Mouse (Mus musculus): ENCODE data around the gene Cd37. TPM values are rescaled to one million over a fixed set of nuclear protein-coding genes. Genes with fewer than 3 reads are reported as not detected.

Cd37 gene
- polyA plus RNA-seq, 1 experiment from 2014 or later = 1.7 TPM

DNA sequence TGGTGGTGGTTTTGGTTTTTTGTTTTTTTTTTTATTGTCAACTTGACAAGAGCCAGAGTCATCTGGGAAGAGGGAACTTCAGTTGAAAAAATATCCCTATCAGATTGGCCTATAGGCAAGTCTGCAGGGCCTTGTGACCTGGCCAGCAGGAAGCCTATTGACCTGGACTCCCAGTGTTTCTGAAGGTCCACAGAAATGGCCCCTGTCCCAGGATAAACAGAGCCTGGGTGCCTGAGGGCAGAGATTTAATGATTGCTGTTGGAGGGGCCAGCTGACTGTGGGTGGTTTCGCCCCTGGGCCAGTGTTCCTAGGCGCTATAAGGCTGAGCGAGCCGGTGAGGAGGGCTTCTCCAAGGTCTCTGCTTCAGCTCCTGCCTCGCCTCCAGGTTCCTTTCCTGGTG lies 25.2 kb downstream of the Cd37 start:
- Histone ChIP-seq H3K4me2 (no peak overlapping the region), H3K4me3 (no peak overlapping the region), H3K4me1 (peaks cover 19% of the 10 kb centered on the region), H3K9me3 (no peaks in the 10 kb centered on the region), H3K9ac (no peak overlapping the region), H3K27ac (no peak overlapping the region), H3K27me3 (replicated peaks) (peaks cover 23% of the 10 kb centered on the region), H3K36me3 (replicated peaks) (no peaks in the 10 kb centered on the region)
- 71% methylated on average over 5 of the region's 5 CpGs for WGBS
- no peak for ATAC-seq (replicated peaks)

DNA sequence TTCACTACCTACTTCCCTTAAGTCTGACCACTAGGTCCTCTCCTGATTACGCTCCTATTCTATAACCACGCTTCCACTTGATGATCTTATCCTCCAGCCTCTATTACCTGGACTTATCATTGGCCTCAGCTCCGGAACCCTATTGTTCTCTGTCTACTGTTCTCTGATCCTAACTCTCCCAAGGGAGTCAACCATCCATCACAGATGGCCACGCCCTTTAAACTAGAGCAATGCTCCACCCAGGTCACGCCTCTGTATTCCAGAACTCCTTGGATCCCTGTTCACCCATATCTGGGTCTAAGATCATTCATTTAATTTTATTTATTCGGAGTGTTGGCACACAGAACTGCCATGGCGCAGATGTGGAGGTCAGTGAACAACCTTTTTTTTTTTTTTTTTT lies 26.6 kb downstream of the Cd37 start:
- 75% methylated on average over 7 of the region's 7 CpGs for WGBS
- H3K27me3 ChIP-seq (replicated peaks) = peaks cover 23% of the 10 kb centered on the region
- no peak overlapping the region for H3K4me3 ChIP-seq
- no peak overlapping the region for H3K27ac ChIP-seq
- ATAC-seq (replicated peaks) = no peak
- peaks cover 18% of the 10 kb centered on the region for H3K4me1 ChIP-seq
- H3K36me3 ChIP-seq (replicated peaks) = no peaks in the 10 kb centered on the region
- H3K9me3 ChIP-seq = no peaks in the 10 kb centered on the region
- no peak overlapping the region for H3K4me2 ChIP-seq
- no peak overlapping the region for H3K9ac ChIP-seq

DNA sequence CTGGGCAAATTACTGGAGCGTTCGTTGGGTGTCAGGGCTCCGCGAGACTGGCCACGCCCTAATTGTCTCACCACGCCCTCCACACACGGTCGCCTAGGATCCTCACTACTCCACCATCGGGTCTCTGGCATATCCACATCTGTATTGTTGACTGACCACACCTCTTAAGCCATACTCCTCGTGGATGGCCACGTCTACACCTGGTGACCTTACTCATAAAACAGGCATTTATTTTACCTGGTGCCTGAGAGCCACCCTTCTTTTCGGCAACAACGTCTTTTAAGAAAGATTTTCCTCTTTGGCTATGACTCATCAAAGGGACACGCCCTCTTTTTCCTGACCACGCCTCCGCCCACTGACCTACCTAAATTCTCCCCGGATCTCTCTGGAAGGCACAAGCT lies 27.1 kb downstream of the Cd37 start, which contains the start of gene Dkkl1:
Gene Dkkl1, minus strand, starts transcription at position 297 of the 401 bp plus-strand sequence.
- Histone ChIP-seq H3K9me3 (no peaks in the 10 kb centered on the region), H3K4me2 (peak within 1 kb of the TSS; percentile 18; the same call in 1 of the 2 replicates), H3K4me3 (0 out of 2 replicates have a peak within 1 kb of the TSS, but pooled peaks have one; percentile 3), H3K4me1 (peaks cover 14% of the 10 kb centered on the region), H3K27ac (no peak within 1 kb of the TSS), H3K27me3 (replicated peaks) (peaks cover 23% of the 10 kb centered on the region), H3K9ac (no peak within 1 kb of the TSS), H3K36me3 (replicated peaks) (no peaks in the 10 kb centered on the region)
- no peak for ATAC-seq (replicated peaks)
- 8% methylated on average over 17 of the region's 17 CpGs for WGBS

DNA sequence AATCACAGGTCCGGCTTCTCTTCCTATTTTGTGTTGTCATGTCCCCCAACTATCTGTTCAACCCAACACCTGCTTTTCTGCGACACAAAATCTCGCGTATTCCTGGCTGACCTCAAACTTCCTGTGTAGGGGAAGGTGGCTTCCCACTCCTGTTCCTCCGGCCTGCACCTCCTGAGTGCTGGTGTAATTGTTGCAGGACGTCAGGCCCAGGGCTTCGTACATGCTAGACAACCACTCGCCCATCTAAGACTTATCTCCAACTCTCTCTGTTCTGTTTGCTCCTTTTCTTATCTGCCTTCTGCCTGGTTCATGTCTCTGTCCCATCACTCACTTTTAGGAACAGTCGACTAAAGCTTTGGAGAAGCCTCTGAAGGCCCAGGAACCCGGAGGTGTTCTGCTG lies 27.8 kb downstream of the Cd37 start:
- no peak overlapping the region for H3K4me2 ChIP-seq
- ATAC-seq (replicated peaks) = no peak

DNA sequence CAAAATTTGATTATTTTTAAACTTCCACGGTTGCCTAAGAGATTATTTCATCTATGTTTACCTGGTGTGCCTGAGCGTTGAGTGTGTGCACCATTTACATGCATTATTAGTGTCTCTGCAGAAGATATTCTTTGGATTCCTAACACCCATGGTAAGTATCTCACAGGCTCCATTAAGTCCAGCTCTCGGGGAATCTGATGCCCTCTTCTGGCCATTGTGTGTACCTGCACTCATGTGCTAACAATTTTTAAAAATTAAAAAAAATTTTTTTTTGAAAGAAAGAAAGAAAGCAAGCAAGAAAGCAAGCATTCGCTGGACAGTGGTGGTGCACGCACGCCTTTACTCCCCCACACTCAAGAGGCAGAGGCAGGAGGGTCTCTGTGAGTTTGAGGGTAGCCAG lies 30.7 kb downstream of the Cd37 start:
- Histone ChIP-seq H3K27ac (no peak overlapping the region), H3K4me2 (no peak overlapping the region), H3K9me3 (no peaks in the 10 kb centered on the region), H3K4me3 (no peak overlapping the region), H3K4me1 (peaks cover 5% of the 10 kb centered on the region; the same call in 1 of the 2 replicates), H3K9ac (no peak overlapping the region), H3K36me3 (replicated peaks) (no peaks in the 10 kb centered on the region), H3K27me3 (replicated peaks) (peaks cover 27% of the 10 kb centered on the region)
- ATAC-seq (replicated peaks) = no peak
- 82% methylated on average over 6 of the region's 6 CpGs for WGBS

More for the DNA sequence above, 27.8 kb downstream of the Cd37 start:
- Histone ChIP-seq H3K27ac (no peak overlapping the region), H3K9me3 (no peaks in the 10 kb centered on the region), H3K27me3 (replicated peaks) (peaks cover 23% of the 10 kb centered on the region), H3K9ac (no peak overlapping the region), H3K4me3 (no peak overlapping the region), H3K36me3 (replicated peaks) (no peaks in the 10 kb centered on the region), H3K4me1 (peaks cover 8% of the 10 kb centered on the region)
- 78% methylated on average over 10 of the region's 10 CpGs for WGBS

DNA sequence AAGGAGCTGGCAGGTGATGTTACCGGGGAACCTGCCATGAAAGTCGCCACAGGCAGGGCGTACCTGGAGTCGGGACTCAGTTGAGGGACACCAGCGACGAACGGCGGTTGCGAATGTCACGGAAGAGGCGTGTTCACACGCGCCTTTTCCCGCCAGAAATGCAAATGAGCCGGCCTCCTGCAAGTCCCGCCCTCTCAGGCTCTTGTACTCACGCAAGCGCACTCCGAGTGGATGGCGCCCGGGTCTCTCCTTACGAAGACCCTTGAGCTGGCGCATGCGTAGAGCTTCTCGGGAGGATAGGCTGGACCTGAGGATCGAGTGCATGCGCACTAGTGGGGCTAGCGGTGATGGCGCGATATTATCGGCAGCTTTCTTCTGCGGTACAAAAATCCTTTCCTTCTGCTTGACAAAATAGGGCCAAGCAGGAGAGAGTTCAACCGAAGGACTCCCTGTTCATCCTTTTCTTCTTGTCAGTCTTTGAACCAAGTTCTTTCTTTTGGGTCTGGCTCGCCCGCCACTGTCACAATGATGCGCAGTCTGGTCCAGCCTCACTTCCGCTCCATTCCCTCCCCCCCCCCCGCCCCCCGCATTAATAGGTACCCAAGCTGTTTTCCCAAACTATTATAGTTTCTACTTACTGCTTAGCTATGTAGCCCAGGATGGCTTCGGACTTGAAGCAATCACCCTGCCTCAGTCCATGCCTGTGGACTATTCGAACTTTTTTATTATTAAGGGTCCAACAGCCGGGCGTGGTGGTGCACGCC lies 34.4 kb downstream of the Cd37 start, which contains the start of gene Ccdc155:
Gene Ccdc155, minus strand, starts transcription at position 513 of the 764 bp plus-strand sequence.
- ATAC-seq (replicated peaks) = peak; percentile 98
- H3K9me3 ChIP-seq = no peaks in the 10 kb centered on the region

DNA sequence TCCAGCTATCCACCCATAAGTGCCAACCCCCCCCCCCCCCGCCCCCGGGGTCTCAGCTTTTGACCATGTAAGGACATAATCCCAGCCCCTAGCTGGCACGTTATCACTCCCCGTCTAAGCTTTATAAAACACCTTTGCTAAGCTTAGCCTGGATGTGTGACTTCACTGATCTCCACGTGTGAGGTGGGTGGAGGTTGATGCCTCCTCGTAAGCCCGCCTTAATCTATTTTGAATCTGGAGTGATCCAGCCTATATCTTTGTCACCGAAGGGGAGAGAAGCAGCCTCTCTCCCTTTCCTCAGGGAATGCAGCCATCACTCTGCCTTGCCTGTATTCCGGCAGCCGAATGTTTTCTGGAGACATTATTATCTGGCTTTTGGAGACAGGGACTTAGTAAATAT lies 36.3 kb downstream of the Cd37 start:
- Histone ChIP-seq H3K4me2 (no peak overlapping the region), H3K27ac (no peak overlapping the region), H3K36me3 (replicated peaks) (no peaks in the 10 kb centered on the region), H3K4me3 (no peak overlapping the region), H3K4me1 (peaks cover 15% of the 10 kb centered on the region), H3K27me3 (replicated peaks) (0 out of 2 replicates have a peak, but pooled peaks cover 6% of the 10 kb centered on the region), H3K9me3 (no peaks in the 10 kb centered on the region), H3K9ac (no peak overlapping the region)
- WGBS = 67% methylated on average over 10 of the region's 10 CpGs
- no peak for ATAC-seq (replicated peaks)

More for the DNA sequence above, 34.4 kb downstream of the Cd37 start, which contains the start of gene Ccdc155:
- WGBS = 8% methylated on average over 44 of the region's 44 CpGs
- Histone ChIP-seq H3K4me2 (peak within 1 kb of the TSS; percentile 64), H3K4me3 (peak within 1 kb of the TSS; percentile 49), H3K9ac (peak within 1 kb of the TSS; percentile 60), H3K27me3 (replicated peaks) (0 out of 2 replicates have a peak, but pooled peaks cover 6% of the 10 kb centered on the region), H3K4me1 (peaks cover 5% of the 10 kb centered on the region; the same call in 1 of the 2 replicates), H3K36me3 (replicated peaks) (no peaks in the 10 kb centered on the region), H3K27ac (peak within 1 kb of the TSS; percentile 87)

DNA sequence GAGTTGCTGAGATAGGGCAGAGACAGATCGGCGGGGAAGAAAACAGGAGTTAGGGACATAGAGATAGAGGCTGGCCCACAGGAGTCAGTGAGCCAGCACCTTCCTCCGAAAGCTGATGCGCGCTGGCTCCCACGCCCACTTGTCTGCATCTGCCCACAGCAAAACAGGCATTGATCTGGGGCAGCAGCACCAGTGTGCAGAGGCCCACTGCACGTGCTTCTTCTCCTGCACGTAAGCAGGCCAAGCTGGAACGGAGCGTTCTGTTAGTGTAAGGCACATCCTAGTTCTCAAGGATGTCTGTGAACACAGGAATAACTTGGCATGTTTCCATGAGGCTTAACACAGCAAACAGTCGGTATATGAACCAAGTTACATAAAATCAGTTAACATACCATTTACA lies 40.0 kb downstream of the Cd37 start:
- WGBS = 82% methylated on average over 11 of the region's 11 CpGs
- ATAC-seq (replicated peaks) = no peak
- Histone ChIP-seq H3K4me1 (peaks cover 11% of the 10 kb centered on the region), H3K27ac (no peak overlapping the region), H3K9ac (no peak overlapping the region), H3K4me3 (no peak overlapping the region), H3K27me3 (replicated peaks) (0 out of 2 replicates have a peak, but pooled peaks cover 6% of the 10 kb centered on the region), H3K36me3 (replicated peaks) (no peaks in the 10 kb centered on the region), H3K4me2 (no peak overlapping the region), H3K9me3 (no peaks in the 10 kb centered on the region)

DNA sequence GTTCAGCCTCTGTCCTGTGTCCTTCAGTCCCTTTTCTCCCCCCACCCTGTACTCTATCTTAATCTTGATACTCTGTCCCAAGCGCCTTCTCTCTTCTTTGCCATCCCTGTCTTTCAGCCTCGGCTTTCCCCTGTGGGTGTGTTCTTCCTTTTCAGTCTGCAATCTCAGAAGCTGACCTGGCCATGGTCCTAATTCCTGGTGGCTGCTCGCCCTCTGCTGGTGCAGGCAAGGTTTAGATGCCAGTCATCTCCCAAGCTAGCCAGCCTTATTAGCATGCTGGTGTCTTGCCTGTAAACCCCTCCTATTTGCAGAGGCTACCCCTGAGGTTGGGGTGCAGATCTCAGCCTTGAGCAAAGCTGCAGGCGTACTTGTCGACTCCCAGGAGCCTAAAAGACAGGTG lies 40.5 kb downstream of the Cd37 start:
- Histone ChIP-seq H3K9ac (peak overlapping the region; percentile 15; the same call in 1 of the 2 replicates), H3K36me3 (replicated peaks) (no peaks in the 10 kb centered on the region), H3K4me2 (no peak overlapping the region), H3K9me3 (no peaks in the 10 kb centered on the region), H3K27ac (no peak overlapping the region), H3K27me3 (replicated peaks) (0 out of 2 replicates have a peak, but pooled peaks cover 4% of the 10 kb centered on the region), H3K4me1 (peaks cover 11% of the 10 kb centered on the region; the same call in 1 of the 2 replicates), H3K4me3 (no peak overlapping the region)
- WGBS = 11% methylated on average over 5 of the region's 5 CpGs
- peak; percentile 52 for ATAC-seq (replicated peaks)

DNA sequence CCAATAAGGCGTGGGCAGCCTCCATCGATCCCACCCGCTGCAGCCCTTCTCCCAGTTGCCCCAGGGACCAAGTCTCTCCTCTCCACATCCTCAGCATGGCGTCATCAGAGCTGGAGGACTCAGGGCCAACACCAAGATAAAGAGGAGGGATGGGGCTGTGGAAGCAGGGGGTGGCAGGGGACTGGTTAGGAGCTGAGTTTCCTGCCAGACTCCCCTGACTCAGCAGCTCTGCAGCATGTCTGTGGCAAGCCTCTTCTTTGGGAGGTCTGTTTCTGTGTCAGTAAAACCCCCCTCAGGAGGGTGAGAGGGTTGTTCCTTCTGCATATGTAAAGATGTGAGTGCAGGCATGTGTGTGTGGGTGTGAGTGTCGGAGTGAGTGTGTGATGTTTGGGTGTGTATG lies 41.9 kb downstream of the Cd37 start:
- Histone ChIP-seq H3K4me2 (no peak overlapping the region), H3K9me3 (no peaks in the 10 kb centered on the region), H3K36me3 (replicated peaks) (no peaks in the 10 kb centered on the region), H3K4me1 (peaks cover 11% of the 10 kb centered on the region; the same call in 1 of the 2 replicates), H3K4me3 (no peak overlapping the region), H3K27me3 (replicated peaks) (no peaks in the 10 kb centered on the region), H3K27ac (no peak overlapping the region), H3K9ac (no peak overlapping the region)
- WGBS = 71% methylated on average over 5 of the region's 5 CpGs
- ATAC-seq (replicated peaks) = no peak

DNA sequence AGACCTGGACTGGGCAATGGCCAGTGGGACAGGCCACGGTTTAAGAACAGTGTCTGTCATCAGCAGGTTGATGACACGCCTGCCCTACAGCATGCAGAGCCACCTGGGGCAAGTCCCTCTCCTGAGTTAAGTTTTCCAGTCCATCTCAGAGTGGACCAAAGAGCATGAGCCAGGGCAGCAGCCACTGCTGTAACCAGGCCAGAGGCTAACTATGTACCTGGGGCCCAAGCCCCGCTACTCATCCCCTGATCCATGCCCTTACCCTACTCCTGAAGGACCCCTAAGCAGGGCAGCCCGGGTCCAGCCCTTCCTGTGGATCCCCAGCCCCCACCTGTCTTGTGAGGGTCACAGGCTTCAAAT lies 42.8 kb downstream of the Cd37 start:
- Histone ChIP-seq H3K4me2 (no peak overlapping the region), H3K27me3 (replicated peaks) (no peaks in the 10 kb centered on the region; the same call in 1 of the 2 replicates), H3K9me3 (no peaks in the 10 kb centered on the region), H3K4me1 (peaks cover 11% of the 10 kb centered on the region; the same call in 1 of the 2 replicates), H3K4me3 (no peak overlapping the region), H3K36me3 (replicated peaks) (no peaks in the 10 kb centered on the region), H3K27ac (no peak overlapping the region), H3K9ac (no peak overlapping the region)
- no peak for ATAC-seq (replicated peaks)
- 82% methylated on average over 4 of the region's 4 CpGs for WGBS

DNA sequence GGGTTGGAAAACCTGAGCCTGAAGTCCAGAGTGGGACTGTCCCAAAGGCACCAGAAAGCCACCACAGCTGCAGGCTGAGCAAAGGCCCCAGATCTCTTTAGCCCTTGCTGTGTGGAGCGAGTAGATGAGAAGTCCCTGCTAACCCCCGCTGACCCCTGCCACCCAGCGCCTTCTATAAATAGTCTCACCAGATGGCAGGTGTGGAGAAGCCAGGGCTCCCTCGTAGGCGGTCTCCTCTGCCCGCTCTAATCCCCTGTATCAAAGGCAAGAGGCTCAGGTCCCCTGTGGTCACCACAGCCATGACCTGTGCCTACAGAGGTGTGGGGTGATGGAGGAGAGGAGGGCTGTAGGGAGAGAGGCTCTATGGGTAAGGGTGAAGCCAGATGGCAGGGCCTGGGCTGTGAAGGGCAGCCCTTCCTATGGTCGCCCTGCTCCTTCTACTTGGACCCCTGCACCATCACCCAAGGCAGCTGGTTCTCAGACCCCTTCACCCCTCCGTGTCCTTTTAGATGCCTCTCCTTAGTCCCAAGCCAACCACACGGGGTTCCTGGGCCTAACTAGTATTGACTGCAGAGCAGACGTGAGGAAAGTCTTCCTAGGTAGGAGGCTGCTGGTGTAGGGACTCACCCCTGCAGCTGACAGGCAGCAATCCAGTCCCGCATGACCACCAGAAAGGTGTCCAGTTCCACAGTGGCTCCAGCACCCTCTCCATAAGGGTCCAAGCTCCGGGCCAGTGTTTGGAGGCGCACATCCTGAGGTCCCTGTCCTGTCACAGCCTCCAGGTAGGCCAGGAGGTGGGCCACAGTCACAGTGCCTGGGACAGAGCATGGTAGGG lies 43.4 kb downstream of the Cd37 start:
- H3K4me1 ChIP-seq = peaks cover 11% of the 10 kb centered on the region; the same call in 1 of the 2 replicates
- H3K27ac ChIP-seq = no peak overlapping the region
- H3K27me3 ChIP-seq (replicated peaks) = no peaks in the 10 kb centered on the region; the same call in 1 of the 2 replicates
- no peak for ATAC-seq (replicated peaks)
- H3K9me3 ChIP-seq = no peaks in the 10 kb centered on the region
- H3K4me2 ChIP-seq = no peak overlapping the region
- H3K4me3 ChIP-seq = no peak overlapping the region
- H3K36me3 ChIP-seq (replicated peaks) = no peaks in the 10 kb centered on the region
- WGBS = 61% methylated on average over 13 of the region's 13 CpGs
- no peak overlapping the region for H3K9ac ChIP-seq

All from midbrain, embryonic 15.5 days (tissue).